Mouse (Mus musculus) midbrain, embryonic 13.5 days (tissue): ENCODE measurements around the gene Sept8. TPM values are rescaled to one million over a fixed set of nuclear protein-coding genes. Genes with fewer than 3 reads are reported as not detected.

Source experiments
- polyA plus RNA-seq: library from polyadenylated mRNA; unstranded; fragments of >200 nt; fragmentation: Nextera tagmentation; extraction: Ambion mirVana; gene quantifications from 2 replicates; pipeline ENCODE4 v1.2.1, GENCODE M21; 2015

Gene Sept8
- polyA plus RNA-seq, 1 experiment from 2014 or later, result 12.7 TPM

Other genes with a start within 250 kb of the Sept8 start
- 57.0 and 58.7 TPM in 2 replicates for gene Hspa4, start 218.8 kb upstream of the Sept8 start, polyA plus RNA-seq
- 17.0 and 17.6 TPM in 2 replicates for gene Zcchc10, start 194.6 kb upstream of the Sept8 start, polyA plus RNA-seq
- gene Aff4, start 168.4 kb upstream of the Sept8 start, polyA plus RNA-seq, result 66.4 and 81.6 TPM in 2 replicates
- gene Leap2, start 96.1 kb upstream of the Sept8 start, polyA plus RNA-seq, result not detected in 2 replicates
- 644 and 672 TPM in 2 replicates for gene Uqcrq, start 88.4 kb upstream of the Sept8 start, polyA plus RNA-seq
- gene Gdf9, start 88.2 kb upstream of the Sept8 start, polyA plus RNA-seq, result 3.3 and 3.7 TPM in 2 replicates
- gene Gm10447, start 62.1 kb upstream of the Sept8 start, polyA plus RNA-seq, result not detected in 2 replicates
- 1.8 and 2.2 TPM in 2 replicates for gene Shroom1, start 62.1 kb upstream of the Sept8 start, polyA plus RNA-seq
- gene Gm9837, start 48.8 kb upstream of the Sept8 start, polyA plus RNA-seq, result not detected in 2 replicates
- not detected in 2 replicates for gene Gm9945, start 39.1 kb upstream of the Sept8 start, polyA plus RNA-seq
- gene Sowaha, start 39.0 kb upstream of the Sept8 start, polyA plus RNA-seq, result 0.31 and 0.42 TPM in 2 replicates
- 232 and 283 TPM in 2 replicates for gene Kif3a, start 48.1 kb downstream of the Sept8 start, polyA plus RNA-seq
- gene Il4, start 99.4 kb downstream of the Sept8 start, polyA plus RNA-seq, result 2.8 and 4.2 TPM in 2 replicates
- gene Il13, start 115.4 kb downstream of the Sept8 start, polyA plus RNA-seq, result not detected in 2 replicates
- 13.0 and 14.3 TPM in 2 replicates for gene Rad50, start 188.1 kb downstream of the Sept8 start, polyA plus RNA-seq
- not detected in 2 replicates for gene Il5, start 201.5 kb downstream of the Sept8 start, polyA plus RNA-seq